Mouse (Mus musculus): ENCODE data around the gene Dock10.

- no peak for TF ChIP-seq E2F4 (IDR thresholded peaks at IDR 0.05; ENCODE audit: insufficient read depth)
- no peak for TF ChIP-seq POLR2A (IDR thresholded peaks at IDR 0.05; ENCODE audit: insufficient read length, low read depth)
- TF ChIP-seq REST (IDR thresholded peaks at IDR 0.05; ENCODE audit: insufficient read depth, insufficient read length), result no peak
- TF ChIP-seq MAX (IDR thresholded peaks at IDR 0.05; ENCODE audit: low read depth), result no peak
- no peak for TF ChIP-seq USF1 (IDR thresholded peaks at IDR 0.05; ENCODE audit: low read depth)
These were observed 714 bp downstream of the Dock10 start for GRCm38 (mm10) chr1:80757650-80757976.
